ENCODE assay signal across 7 mouse cellular contexts in the genomic region with DNA sequence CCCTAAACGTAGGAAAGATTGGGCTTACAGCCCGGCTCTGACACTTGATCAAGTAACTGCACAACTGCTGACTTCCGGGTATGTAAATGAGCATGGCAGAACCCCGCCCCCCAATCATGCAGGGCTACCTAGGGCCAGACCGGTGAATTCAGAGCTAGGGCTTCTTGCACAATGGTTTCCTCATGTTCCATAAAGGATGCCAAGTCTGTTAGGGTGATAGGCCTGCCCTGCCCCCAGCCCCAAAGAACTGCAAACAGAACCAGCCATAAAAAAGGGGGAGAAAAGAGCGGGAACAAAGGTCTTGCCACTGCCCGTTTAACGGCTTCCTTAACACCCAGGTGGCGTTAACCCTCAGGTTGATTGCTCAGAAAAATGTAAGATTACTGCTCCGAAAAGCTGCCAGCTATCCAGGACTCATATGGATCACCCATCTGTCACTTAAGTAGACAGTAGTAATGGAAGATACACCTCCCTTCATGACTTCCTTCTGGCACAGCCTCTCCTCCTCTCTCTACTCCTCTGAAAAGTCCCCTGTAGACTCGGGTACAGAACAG. TPM values are rescaled to one million over a fixed set of nuclear protein-coding genes. Genes with fewer than 3 reads are reported as not detected.
A peak's percentile ranks its signal among the peaks of the same experiment; 100 is the strongest.
DNase-seq lines count a peak whose midpoint lies in the region; ATAC-seq lines count a peak whose summit lies in the region.

No protein-coding gene starts in this region.

- peaks cover 5% of the 10 kb centered on the region; the same call in 1 of the 2 replicates for H3K9me3 ChIP-seq in kidney, embryonic 16.5 days (ENCODE audit: low read length)
- no peaks in the 10 kb centered on the region for H3K9me3 ChIP-seq in forebrain, embryonic 13.5 days (replicated peaks)

- ATAC-seq in kidney, embryonic 16.5 days (ENCODE audit: low FRiP score, low TSS enrichment): peak; percentile 37; the same call in 1 of the 2 replicates
- ATAC-seq in megakaryocyte, adult 5-6 weeks (ENCODE audit: poor library complexity, severe bottlenecking): peak; percentile 70
- no peak for ATAC-seq in forebrain, embryonic 13.5 days

- WGBS in kidney, embryonic 16.5 days: 17% methylated on average over 11 of the region's 11 CpGs
- 50% methylated on average over 11 of the region's 11 CpGs for WGBS in forebrain, embryonic 13.5 days

- no peaks in the 10 kb centered on the region for H3K36me3 ChIP-seq in kidney, embryonic 16.5 days (ENCODE audit: insufficient read depth, low read length)
- no peaks in the 10 kb centered on the region for H3K36me3 ChIP-seq in forebrain, embryonic 13.5 days (ENCODE audit: poor library complexity, severe bottlenecking)

- H3K9ac ChIP-seq in kidney, embryonic 16.5 days (replicated peaks; ENCODE audit: low read length): peak overlapping the region; percentile 18; the same call in 1 of the 2 replicates
- H3K9ac ChIP-seq in forebrain, embryonic 13.5 days: no peak overlapping the region

- DNase-seq in urinary bladder, adult 18-20 months (ENCODE audit: low spot score in 2 of 2): peak; percentile 35 to 60
- no peak for DNase-seq in urinary bladder, adult 2 months (ENCODE audit: low spot score)
- DNase-seq in cerebellum, adult 9-11 months: peak; percentile 62
- no peak for DNase-seq in right cerebral cortex, postnatal 25 days

- no peak overlapping the region for H3K27ac ChIP-seq in kidney, embryonic 16.5 days (ENCODE audit: low read length)
- H3K27ac ChIP-seq in forebrain, embryonic 13.5 days: no peak overlapping the region

- H3K4me2 ChIP-seq in kidney, embryonic 16.5 days (replicated peaks; ENCODE audit: low read depth, low read length): peak overlapping the region; percentile 43
- no peak overlapping the region for H3K4me2 ChIP-seq in forebrain, embryonic 13.5 days

- peaks cover 34% of the 10 kb centered on the region for H3K4me1 ChIP-seq in kidney, embryonic 16.5 days (ENCODE audit: insufficient read depth, low read length)
- peaks cover 29% of the 10 kb centered on the region for H3K4me1 ChIP-seq in forebrain, embryonic 13.5 days

- H3K4me3 ChIP-seq in kidney, embryonic 16.5 days (ENCODE audit: low read length): peak overlapping the region; percentile 17; the same call in 1 of the 2 replicates
- H3K4me3 ChIP-seq in forebrain, embryonic 13.5 days: no peak overlapping the region

- no peaks in the 10 kb centered on the region for H3K27me3 ChIP-seq in kidney, embryonic 16.5 days (ENCODE audit: insufficient read depth, low read length)
- no peaks in the 10 kb centered on the region for H3K27me3 ChIP-seq in forebrain, embryonic 13.5 days

RNA-seq across cellular contexts. Expression of a gene that starts 39.7 kb away (rescaled TPM):
- 32.1 and 33.7 TPM in 2 replicates for polyA plus RNA-seq in urinary bladder, adult 2 months (2012; rRNA removed)
- 114 and 123 TPM in 2 replicates for polyA plus RNA-seq in kidney, embryonic 16.5 days (2015; fragmentation: Nextera tagmentation; extraction: Ambion mirVana)
- total RNA-seq in megakaryocyte, adult 5-6 weeks (2015): 9.4 and 9.7 TPM in 2 replicates
- 26.4 and 29.7 TPM in 2 replicates for total RNA-seq in megakaryocyte, adult 5-6 weeks (2017)
- polyA plus RNA-seq in forebrain, embryonic 13.5 days (2015; fragmentation: Nextera tagmentation; extraction: Ambion mirVana): 81.5 and 84.3 TPM in 2 replicates

Comparison
In these comparisons a context has a peak if more than half of its experiments do, and no peak if none do; other contexts are left out.
1. DNase-seq: peak in urinary bladder, adult 18-20 months (2 of 2) and cerebellum, adult 9-11 months (single experiment); none in urinary bladder, adult 2 months (single experiment) and right cerebral cortex, postnatal 25 days (single experiment).